Mouse (Mus musculus) neutrophil, adult 5-6 weeks (primary cell): ENCODE measurements around the gene Zc3hc1. TPM values are rescaled to one million over a fixed set of nuclear protein-coding genes. Genes with fewer than 3 reads are reported as not detected.

Experiments
- ATAC-seq: fragments of 151-379, 151-347 bp; 2 replicates; pipeline ENCODE4 v1.8.0; 2017; ENCODE audit warnings: mild to moderate bottlenecking, moderate TSS enrichment; ENCODE audit not compliant: insufficient number of reproducible peaks, poor library complexity, low FRiP score, severe bottlenecking; ENCODE audit errors: extremely low read depth
- total RNA-seq: library from RNA; stranded (forward); fragments of 200-1000 nt; gene quantifications from 2 replicates; pipeline ENCODE4 v1.2.3, GENCODE M21; 2017

The Zc3hc1 gene
- total RNA-seq, 1 experiment from 2014 or later = 24.6 TPM

- ATAC-seq = no peak
Measured at GRCm38 (mm10) chr6:30332262-30332661, 58.6 kb downstream of the Zc3hc1 start.

GRCm38 (mm10) chr6:30330706-30331105, 60.1 kb downstream of the Zc3hc1 start:
- ATAC-seq = no peak

DNA sequence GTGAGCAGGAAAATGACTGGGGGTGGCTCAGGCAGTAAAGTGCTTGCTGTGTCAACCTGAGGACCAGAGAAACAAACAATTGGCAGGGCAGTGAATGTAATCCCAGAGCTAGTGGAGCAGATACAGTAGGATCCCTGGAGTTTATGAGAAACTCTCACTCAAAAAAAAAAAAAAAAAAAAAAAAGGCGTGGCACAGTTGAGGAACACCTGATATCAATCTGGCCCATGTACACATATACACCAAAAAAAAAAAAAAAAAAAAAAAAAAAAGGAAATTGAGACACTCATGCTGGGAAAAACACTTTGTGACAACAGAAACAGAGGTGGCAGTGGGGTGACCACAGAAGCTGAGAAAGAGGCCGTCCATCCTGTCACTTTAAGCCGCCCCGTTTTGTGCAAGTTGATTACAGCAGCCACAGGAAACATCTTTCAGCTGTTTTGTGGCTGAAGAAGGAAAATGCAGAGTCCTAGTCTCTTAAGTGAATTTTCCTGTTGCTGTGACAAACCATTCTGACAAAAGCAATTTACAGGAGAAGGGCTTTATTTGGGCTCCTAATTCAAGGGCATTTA, 64.8 kb downstream of the Zc3hc1 start:
- peak; percentile 73; the same call in 1 of the 2 replicates for ATAC-seq

DNA sequence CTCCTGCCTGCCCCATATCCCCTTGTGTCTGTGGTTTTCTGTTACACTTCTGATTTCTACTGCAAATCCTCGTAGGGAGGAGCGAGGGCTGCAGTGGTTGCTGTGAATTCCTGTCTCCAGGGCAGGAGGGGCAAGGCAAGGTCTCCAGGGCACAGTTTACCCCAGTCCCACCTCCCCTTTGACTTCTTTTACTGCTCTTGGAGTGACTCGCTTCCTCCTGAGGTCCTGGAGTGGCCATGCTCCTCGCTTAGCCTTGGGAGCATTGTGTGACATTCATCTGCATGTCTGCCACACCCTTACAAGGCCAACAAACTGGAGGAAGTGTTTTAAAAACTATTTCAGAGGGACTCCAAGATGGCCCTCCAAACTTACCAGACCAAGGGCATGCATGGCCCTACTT, 69.8 kb downstream of the Zc3hc1 start:
- ATAC-seq = no peak

- ATAC-seq = no peak
Measured at GRCm38 (mm10) chr6:30319216-30319615, 71.6 kb downstream of the Zc3hc1 start.

Other genes with a start within 250 kb of the Zc3hc1 start
- 125 and 134 TPM in 2 replicates for gene Ube2h, start 86.5 kb downstream of the Zc3hc1 start, total RNA-seq
- 13.5 and 19.3 TPM in 2 replicates for gene Klhdc10, start 10.8 kb upstream of the Zc3hc1 start, total RNA-seq
- 29.7 and 34.4 TPM in 2 replicates for gene Tmem209, start 118.8 kb upstream of the Zc3hc1 start, total RNA-seq
- gene Ssmem1, start 118.8 kb upstream of the Zc3hc1 start, total RNA-seq = 0.86 TPM in 1 of 2 replicates, not detected in the other
- gene Cpa2, start 150.6 kb upstream of the Zc3hc1 start, total RNA-seq = not detected in 2 replicates
- not detected in 2 replicates for gene Cpa4, start 177.3 kb upstream of the Zc3hc1 start, total RNA-seq
- gene Cpa5, start 220.0 kb upstream of the Zc3hc1 start, total RNA-seq = not detected in 2 replicates
- not detected in 2 replicates for gene Cpa1, start 248.2 kb upstream of the Zc3hc1 start, total RNA-seq